Mouse (Mus musculus) frontal cortex, adult 2 months (tissue): ENCODE results near the gene Tas2r110. TPM values are rescaled to one million over a fixed set of nuclear protein-coding genes. Genes with fewer than 3 reads are reported as not detected.

Experiments used
- DNase-seq, 2 experiments: peaks; one replicate each; pipeline ENCODE4 v3.0.0; 2022; ENCODE audit warnings: low spot score in 1 of 2; ENCODE audit errors: extremely low spot score in 1 of 2
- polyA plus RNA-seq: library from polyadenylated mRNA; depleted of rRNA; stranded (reverse); fragments of >200 nt; gene quantifications from 2 replicates; pipeline ENCODE4 v1.2.3, GENCODE M21; 2012; rRNA removed

The Tas2r110 gene
- polyA plus RNA-seq: not detected in 2 replicates

GRCm38 (mm10) chr6:132867708-132868107 is at the start of gene Tas2r110:
Gene Tas2r110, plus strand, starts transcription at chr6:132868008.
- DNase-seq: no peak

- DNase-seq: no peak
These were observed 21.0 kb upstream of the Tas2r110 start, which contains the start of gene Tas2r123 for GRCm38 (mm10) chr6:132846842-132847241. Gene Tas2r123, plus strand, starts transcription at chr6:132847142.

GRCm38 (mm10) chr6:132855138-132855537 is 12.7 kb upstream of the Tas2r110 start, which contains the start of gene Tas2r116:
Gene Tas2r116, plus strand, starts transcription at chr6:132855438.
- DNase-seq: no peak

- no peak for DNase-seq
These were observed 24.9 kb downstream of the Tas2r110 start, which contains the start of gene Tas2r113 for GRCm38 (mm10) chr6:132892711-132893110. Gene Tas2r113, plus strand, starts transcription at chr6:132893011.

- DNase-seq: no peak
These were observed 41.5 kb downstream of the Tas2r110 start, which contains the start of gene Tas2r125 for GRCm38 (mm10) chr6:132909351-132909750. Gene Tas2r125, plus strand, starts transcription at chr6:132909651.

Other genes with a start within 250 kb of the Tas2r110 start
- not detected in 2 replicates for gene A630073D07Rik, start 216.5 kb upstream of the Tas2r110 start, polyA plus RNA-seq
- gene Tas2r120, start 211.1 kb upstream of the Tas2r110 start, polyA plus RNA-seq: not detected in 2 replicates
- gene Tas2r121, start 167.0 kb upstream of the Tas2r110 start, polyA plus RNA-seq: not detected in 2 replicates
- not detected in 2 replicates for gene Tas2r122, start 156.1 kb upstream of the Tas2r110 start, polyA plus RNA-seq
- gene Tas2r115, start 130.0 kb upstream of the Tas2r110 start, polyA plus RNA-seq: not detected in 2 replicates
- not detected in 2 replicates for gene Tas2r124, start 113.3 kb upstream of the Tas2r110 start, polyA plus RNA-seq
- not detected in 2 replicates for gene Tas2r102, start 105.9 kb upstream of the Tas2r110 start, polyA plus RNA-seq
- gene Tas2r136, start 89.8 kb upstream of the Tas2r110 start, polyA plus RNA-seq: not detected in 2 replicates
- not detected in 2 replicates for gene Tas2r117, start 65.2 kb upstream of the Tas2r110 start, polyA plus RNA-seq
- not detected in 2 replicates for gene Tas2r123, start 20.9 kb upstream of the Tas2r110 start, polyA plus RNA-seq
- gene Tas2r116, start 12.6 kb upstream of the Tas2r110 start, polyA plus RNA-seq: not detected in 2 replicates
- not detected in 2 replicates for gene Tas2r113, start 25.0 kb downstream of the Tas2r110 start, polyA plus RNA-seq
- not detected in 2 replicates for gene Tas2r125, start 41.6 kb downstream of the Tas2r110 start, polyA plus RNA-seq
- not detected in 2 replicates for gene Tas2r129, start 83.1 kb downstream of the Tas2r110 start, polyA plus RNA-seq
- not detected in 2 replicates for gene Tas2r131, start 89.9 kb downstream of the Tas2r110 start, polyA plus RNA-seq
- gene Tas2r109, start 113.0 kb downstream of the Tas2r110 start, polyA plus RNA-seq: not detected in 2 replicates
- gene Tas2r103, start 169.1 kb downstream of the Tas2r110 start, polyA plus RNA-seq: not detected in 2 replicates
- not detected in 2 replicates for gene Tas2r140, start 187.8 kb downstream of the Tas2r110 start, polyA plus RNA-seq
- gene Smim10l1, start 236.9 kb downstream of the Tas2r110 start, polyA plus RNA-seq: 71.0 and 85.9 TPM in 2 replicates